Mouse (Mus musculus): ENCODE measurements around the gene Gab2.
A peak's percentile ranks its signal among the peaks of the same experiment; 100 is the strongest.

Gab2 gene

GRCm38 (mm10) chr7:97315656-97316055, 234.3 kb downstream of the Gab2 start:
- DNase-seq (ENCODE audit: low spot score in 2 of 2) = no peak

- DNase-seq (ENCODE audit: low spot score in 2 of 2) = no peak
Measured at GRCm38 (mm10) chr7:97317706-97318105, 236.3 kb downstream of the Gab2 start.

DNA sequence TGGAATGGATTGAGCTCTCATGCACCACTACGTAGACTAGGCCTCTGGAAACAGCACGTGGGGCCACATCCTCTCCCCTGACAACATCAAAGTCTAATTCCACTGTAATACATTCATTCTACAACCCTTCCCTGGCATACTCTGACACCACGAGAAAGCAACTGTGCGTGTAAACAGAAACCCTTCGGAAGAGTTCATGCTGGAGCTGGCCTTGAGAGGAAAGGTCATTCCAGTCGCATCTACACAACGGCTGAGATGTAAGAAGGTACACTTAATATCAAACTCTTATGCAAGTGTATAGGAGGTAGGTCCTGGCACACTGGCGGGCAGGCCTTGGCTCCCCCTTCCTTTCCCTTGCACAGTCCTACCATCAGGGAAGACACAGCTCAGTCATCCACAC, 243.0 kb downstream of the Gab2 start:
- DNase-seq (ENCODE audit: low spot score in 2 of 2) = no peak

GRCm38 (mm10) chr7:97325156-97325985, 244.0 kb downstream of the Gab2 start:
- peak; percentile 42 to 52 for DNase-seq (ENCODE audit: low spot score in 2 of 2)

- DNase-seq (ENCODE audit: low spot score in 2 of 2) = no peak
Measured at GRCm38 (mm10) chr7:97327376-97327775, 246.0 kb downstream of the Gab2 start.

DNA sequence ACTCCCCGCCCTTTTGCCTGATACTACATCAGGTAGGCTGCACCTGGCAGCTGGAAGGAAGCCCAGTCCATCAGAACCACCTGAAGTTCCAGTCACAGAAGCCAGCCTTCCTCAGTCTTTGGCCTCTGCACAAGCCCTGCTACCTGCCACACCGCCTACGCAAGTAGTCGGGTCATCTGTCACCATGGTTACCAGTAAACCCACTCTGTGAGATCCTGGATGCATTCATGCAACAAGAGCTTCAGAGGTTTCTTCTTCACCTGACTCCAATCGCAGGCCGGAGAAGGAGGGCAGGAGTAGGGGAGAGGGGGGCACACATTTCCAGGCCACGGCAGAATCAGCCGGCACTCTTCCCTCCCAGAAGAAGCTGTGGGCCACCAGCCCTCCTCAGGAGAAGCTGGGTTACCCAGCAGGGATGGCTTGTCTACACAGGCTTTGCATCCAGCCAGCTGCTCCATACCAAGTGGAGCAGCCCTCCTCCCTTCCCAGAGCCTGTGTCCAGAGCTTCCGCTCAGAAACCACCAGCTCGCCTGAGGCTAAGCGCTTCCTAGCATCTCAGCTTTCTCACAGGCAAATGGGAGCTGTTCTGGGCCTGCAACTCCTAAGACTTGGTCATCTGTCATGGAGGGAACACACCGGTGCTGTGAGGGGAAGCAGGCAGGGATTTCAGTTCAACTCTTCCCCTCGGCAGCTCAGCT, 247.7 kb downstream of the Gab2 start:
- DNase-seq (ENCODE audit: low spot score in 2 of 2) = peak in 1 of 2 experiments; percentile 23

DNA sequence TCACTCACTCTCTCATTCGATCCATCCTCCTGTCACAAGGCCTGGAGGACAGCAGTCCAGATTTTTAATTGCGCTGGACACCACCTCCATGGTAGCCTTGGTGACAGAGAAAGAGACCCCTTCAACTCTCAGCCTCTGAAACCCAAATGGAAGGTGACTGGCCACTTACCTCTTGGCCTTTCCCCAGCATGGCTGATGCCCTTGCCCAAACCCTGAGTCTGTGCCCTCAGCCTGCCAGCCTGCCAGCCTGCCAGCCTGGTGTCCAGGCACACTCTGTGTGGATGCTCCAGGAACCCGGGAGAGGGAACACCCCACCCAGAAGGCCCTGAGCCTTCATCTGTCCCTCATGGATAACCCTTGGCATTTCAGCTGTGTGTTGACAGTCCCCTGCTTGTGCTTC, 248.3 kb downstream of the Gab2 start:
- DNase-seq (ENCODE audit: low spot score in 2 of 2) = no peak

DNA sequence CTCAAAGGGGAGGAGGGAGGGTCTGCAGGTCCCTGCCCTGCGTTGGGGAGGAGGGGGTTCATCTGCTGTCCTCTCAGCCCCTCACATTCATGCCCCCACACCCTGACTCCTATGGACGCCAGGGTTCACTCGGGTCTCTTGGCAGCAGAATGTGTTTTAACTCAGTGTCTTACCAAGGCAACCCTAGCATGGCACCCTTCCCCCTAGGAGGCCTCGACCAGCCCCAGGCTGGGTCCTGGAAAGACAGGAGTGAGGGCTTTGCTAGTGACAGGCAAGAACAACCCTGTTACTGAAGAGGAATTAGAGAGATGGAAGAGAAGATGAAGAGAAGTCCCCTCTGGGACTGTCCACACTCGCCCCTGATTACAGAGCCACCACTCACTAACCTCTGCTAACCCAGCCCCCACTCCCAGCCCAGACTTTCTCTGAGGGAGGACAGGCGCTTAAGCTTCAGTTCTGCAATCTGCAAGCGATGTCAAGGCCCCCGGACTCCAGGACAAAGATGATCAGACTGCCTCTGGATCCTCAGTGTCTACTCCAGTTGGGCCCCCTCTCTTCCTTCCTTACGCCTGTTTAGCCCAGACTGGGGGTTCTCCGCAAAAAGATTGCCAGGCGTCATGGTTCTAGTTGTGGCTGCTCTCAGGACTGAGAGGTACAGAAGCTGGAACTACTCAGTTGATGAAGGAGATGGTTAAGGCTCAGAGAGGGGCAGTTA, 249.7 kb downstream of the Gab2 start:
- DNase-seq (ENCODE audit: low spot score in 2 of 2) = peak; percentile 18 to 35

DNA sequence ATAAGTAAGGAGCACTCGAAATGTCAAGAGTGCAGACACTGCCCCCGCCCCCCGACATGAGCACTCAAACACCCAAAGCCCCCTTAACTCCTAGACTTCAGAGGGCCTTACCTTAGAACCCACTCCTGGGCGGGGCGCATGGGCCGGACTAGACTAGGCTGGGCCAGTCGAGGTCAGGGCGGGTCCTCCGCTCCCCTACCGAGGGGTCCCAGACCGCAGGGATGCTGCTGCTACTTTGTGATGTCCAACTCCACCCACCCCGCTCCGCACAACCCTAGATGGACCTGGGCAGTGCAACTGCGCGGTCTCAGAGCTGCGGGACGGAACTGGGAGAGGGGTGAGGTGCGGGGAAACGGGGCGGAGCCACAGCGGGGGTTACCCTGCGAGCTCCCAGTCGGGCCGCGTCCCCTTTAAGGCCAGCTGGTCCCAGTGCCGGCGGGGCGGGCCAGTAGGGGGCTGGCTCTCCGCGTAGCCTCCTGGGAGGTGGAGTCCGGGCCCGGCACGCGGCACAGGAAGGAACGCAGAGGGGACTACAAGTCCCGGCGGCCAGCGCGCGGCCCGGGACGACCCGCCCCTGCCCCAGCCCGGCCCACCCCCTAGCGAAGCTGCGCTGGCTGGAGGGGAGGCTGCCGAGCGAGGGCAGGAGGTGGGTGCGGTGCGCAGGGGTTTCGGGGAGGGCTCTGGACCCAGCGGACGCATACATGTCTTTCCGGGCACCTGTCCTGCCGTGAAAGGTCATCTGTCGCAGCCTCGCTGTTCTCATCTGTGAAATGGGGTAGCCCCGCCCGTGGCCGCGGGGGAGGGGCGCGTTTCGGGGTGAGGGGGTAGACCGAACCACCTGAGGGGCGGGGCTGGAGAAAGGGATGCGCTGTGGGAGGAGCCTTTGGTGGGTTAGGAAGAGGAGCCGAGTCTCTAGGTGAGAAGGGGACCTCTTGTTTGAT, 250.6 kb downstream of the Gab2 start, which contains the start of the genes Usp35 and Kctd21:
Gene Usp35 (minus strand): TSS at position 295 of the 941 bp plus-strand sequence.
Gene Kctd21 (plus strand): TSS at position 602 of the 941 bp plus-strand sequence.
- DNase-seq (ENCODE audit: low spot score in 2 of 2) = peak; percentile 91 to 93

DNA sequence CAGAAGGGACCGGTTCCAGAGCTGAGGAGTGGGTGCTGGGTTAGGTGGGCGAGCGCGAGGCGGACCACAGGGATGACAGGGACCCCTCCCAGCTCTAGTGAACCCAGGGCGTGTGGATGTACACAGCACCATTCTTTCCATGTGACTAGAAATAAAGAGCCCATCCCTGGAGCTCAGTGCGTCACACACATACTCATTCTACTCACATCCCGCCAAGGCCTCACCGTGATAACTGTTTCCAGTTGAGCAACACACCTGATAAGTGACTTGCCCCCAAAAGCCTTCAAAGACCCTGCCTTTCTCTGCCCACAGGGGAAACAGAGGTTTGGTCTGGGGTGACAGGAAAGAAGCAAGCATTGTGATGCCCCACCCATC, 251.3 kb downstream of the Gab2 start:
- no peak for DNase-seq (ENCODE audit: low spot score in 2 of 2)

DNA sequence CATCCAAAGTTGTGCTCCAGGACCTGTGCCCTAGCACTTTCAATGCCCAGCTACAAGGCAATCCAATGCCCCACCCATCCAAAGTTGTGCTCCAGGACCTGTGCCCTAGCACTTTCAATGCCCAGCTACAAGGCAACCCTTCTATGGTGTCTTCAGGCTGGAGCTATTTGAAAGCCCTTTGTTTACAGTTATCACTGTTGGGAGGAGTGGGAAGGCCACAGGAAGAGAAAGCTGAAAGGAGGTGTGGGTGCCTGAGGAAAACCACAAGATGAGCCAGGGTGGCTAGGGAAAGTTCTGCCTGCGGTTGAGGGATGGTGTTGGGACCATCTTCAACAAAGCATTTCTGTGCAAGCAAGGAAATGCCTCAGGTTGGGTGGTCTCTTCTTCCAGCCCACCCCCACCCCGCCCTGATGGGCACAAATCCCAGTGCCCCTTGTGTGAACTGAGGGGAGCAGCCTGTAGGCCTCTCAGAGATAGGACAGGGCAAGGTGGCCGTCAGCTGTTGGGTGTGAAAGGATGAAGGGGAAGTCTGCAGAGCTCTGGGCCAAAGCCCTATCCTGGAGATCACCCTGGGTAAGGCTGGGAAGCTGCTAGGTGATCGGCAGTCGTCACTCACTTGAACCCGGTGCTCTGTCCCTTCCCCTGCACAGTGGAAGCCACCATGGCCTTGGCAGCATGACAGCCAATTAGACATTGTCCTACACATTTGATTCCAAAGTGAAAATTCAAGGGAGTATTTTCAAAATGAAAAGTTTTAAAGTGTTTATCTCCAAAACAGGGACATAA, 251.9 kb downstream of the Gab2 start:
- no peak for DNase-seq (ENCODE audit: low spot score in 2 of 2)

GRCm38 (mm10) chr7:97334406-97334805, 253.0 kb downstream of the Gab2 start:
- no peak for DNase-seq (ENCODE audit: low spot score in 2 of 2)

DNA sequence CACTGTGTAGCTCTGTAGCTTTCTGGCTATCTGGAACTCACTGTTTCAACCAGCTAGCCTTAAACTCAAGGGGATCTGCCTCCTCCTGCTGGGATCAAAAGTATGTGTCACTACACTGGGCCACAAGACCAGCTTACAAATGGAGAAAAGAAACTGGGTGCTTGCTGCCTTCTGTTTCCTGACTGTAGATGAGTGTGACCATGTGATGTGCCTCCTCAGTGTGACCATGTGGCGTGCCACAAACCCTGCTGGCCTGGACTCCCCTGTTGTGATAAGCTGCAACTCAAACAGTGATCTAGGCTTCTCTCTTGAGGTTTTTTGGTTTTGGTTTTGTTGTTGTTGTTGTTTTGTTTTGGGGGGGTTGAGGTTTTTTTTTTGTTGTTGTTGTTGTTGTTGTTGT, 255.3 kb downstream of the Gab2 start:
- no peak for DNase-seq (ENCODE audit: low spot score in 2 of 2)

DNA sequence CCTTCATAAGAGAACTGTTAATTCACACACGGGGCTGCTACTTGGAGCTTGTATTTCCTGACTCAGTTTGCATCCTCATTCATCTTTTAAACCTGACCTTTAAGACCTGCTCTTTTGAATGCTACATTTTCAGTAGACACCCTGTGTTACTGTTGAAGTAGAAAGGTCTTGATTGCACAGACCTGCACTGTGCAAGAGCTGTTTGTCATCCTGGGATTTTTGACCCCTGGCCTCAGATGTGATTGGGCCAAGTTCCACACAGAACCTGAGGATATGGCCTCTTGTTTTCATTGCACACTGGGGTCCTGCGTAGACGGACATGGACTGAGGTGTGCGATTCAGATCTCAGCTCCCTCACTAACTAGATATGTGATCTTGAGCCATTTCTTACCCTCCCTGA, 257.2 kb downstream of the Gab2 start:
- DNase-seq (ENCODE audit: low spot score in 2 of 2) = no peak

DNA sequence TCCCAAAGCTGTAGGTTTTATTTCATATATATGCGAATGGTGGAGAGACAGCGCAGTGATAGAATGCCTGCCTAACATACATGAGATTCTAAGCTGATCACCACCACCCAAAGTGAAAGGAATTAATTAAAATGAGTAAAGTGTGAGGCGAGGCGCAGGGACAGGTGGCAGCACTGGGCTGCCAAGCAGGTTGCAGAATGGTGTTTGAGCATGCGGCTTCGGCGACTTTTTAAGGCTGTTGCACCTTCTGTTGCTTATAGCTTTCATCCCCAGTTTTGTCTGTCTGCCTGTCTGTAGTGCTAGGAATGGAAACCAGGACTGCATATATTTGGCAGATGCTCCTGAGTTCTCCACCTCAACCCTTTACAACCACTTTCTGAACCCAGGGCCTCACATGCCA, 258.2 kb downstream of the Gab2 start:
- DNase-seq (ENCODE audit: low spot score in 2 of 2) = peak in 1 of 2 experiments; percentile 51

GRCm38 (mm10) chr7:97340907-97341849, 259.8 kb downstream of the Gab2 start:
- no peak for DNase-seq (ENCODE audit: low spot score in 2 of 2)

DNA sequence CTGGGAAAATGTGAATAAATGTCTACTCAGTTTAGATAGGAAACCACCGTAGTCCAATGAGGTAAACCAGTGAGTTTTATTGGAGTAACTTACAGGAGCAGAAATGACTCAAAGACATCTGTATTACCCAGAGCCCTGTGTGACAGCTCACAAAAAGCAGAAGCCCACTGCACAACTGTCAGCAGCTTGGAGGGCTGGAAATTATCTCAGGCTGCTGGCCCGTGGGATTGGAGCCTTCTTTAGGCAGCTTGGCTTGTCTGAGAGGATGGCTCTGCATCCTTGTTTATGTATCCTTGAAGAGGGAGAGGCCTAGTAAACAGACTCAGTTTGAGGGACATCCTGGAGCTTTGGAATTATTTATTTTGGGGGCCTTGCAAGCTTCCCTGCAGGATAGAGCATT, 261.6 kb downstream of the Gab2 start:
- no peak for DNase-seq (ENCODE audit: low spot score in 2 of 2)

GRCm38 (mm10) chr7:97344655-97345054, 263.3 kb downstream of the Gab2 start:
- DNase-seq (ENCODE audit: low spot score in 2 of 2) = no peak

DNA sequence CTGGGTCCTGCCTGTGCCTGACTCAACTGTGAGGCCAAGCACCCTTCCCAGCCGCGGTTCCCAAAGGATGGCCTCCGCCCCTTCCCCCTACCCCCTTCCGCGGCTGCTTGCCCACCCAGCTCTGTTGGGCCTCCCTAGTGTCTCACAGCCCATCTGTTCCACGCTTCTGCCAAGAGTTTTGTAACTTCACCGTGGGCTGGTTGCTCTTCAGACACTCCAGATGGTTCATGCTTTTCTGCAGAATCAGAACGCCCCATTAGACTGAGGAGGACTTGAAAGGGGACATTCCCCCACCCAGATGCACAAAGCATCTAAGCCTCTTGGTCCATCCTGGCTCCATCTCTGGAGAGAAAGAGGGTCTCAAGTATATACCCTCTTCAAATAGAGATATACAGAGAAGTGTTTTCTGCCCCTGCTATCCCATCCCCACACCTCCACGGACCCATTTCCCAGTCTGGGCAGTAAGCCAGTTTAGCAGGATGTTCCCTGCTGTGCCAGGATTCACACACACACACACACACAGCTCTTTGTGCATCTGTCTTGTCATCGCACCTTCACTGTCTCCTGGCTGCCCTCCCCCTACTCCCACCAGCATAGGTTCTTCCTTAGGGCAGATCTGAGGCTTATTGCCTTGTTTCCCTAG, 264.0 kb downstream of the Gab2 start:
- peak; percentile 84 to 92 for DNase-seq (ENCODE audit: low spot score in 2 of 2)

Data from frontal cortex, postnatal 36 days (tissue).